Mouse (Mus musculus): ENCODE results near the gene Plcd1.

DNA sequence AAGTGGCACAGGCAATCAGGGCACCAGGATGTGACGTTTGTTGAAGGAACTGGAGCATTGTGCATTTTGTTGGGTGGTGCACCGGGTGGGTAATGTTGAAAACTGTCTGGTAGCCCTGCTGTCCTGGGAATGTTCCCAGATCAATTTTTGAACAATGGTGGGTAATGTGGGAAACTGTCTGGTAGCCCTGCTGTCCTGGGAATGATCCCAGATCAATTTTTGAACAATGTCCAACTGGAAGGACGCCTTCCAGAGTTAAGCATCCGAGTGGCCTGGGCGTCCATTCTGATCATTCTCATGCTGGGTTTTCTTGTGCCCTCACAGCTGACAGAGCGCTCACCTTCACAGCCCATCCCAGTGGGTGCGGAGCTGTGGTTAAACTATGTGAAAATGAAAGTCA lies 66.0 kb downstream of the Plcd1 start:
- no peak for TF ChIP-seq CTCF (IDR thresholded peaks at IDR 0.05; ENCODE audit: insufficient read depth, low read length)
- no peak for TF ChIP-seq POLR2A (IDR thresholded peaks at IDR 0.05; ENCODE audit: borderline replicate concordance, extremely low read depth, low read depth, low read length)
